Mouse (Mus musculus) ES-E14 (cell line): Measurements from ENCODE around the gene Slc1a3. TPM values are rescaled to one million over a fixed set of nuclear protein-coding genes. Genes with fewer than 3 reads are reported as not detected.

Experiments used
- DNase-seq: peaks from one replicate; pipeline ENCODE4 v3.0.0-alpha.2; 2013; ENCODE audit warnings: low read depth, low spot score
- H3K27ac ChIP-seq: 2 replicates; pipeline ENCODE4 v1.5.1; 2012; ENCODE audit warnings: low read depth, mild to moderate bottlenecking, low read length, moderate library complexity, mixed read lengths; ENCODE audit not compliant: poor library complexity, insufficient read depth, severe bottlenecking
- H3K36me3 ChIP-seq: 2 replicates; pipeline ENCODE4 v1.6.1; 2012; ENCODE audit warnings: mild to moderate bottlenecking, low read length, moderate library complexity, mixed read lengths; ENCODE audit not compliant: control insufficient read depth, poor library complexity, insufficient read depth, severe bottlenecking
- H3K4me1 ChIP-seq, 2 experiments: fragments of 150-350 bp in 1 of 2; sonication (generic) in 1 of 2; 2 replicates each; pipeline ENCODE4 v1.6.1; 2012; ENCODE audit warnings: low read length in 2 of 2, mild to moderate bottlenecking in 1 of 2, mixed read lengths in 1 of 2; ENCODE audit not compliant: control insufficient read depth in 2 of 2, insufficient read depth in 2 of 2, poor library complexity in 1 of 2
- H3K4me3 ChIP-seq, 2 experiments: fragments of 150-350 bp in 1 of 2; sonication (generic) in 1 of 2; 2 replicates each; pipeline ENCODE4 v1.5.1; 2012; ENCODE audit warnings: low read length in 2 of 2, low read depth in 1 of 2, mild to moderate bottlenecking in 1 of 2, mixed read lengths in 1 of 2; ENCODE audit not compliant: insufficient read depth in 1 of 2, poor library complexity in 1 of 2, severe bottlenecking in 1 of 2
- H3K9ac ChIP-seq: 2 replicates; pipeline ENCODE4 v1.6.1; 2012; ENCODE audit warnings: low read depth, mild to moderate bottlenecking, low read length, mixed read lengths; ENCODE audit not compliant: poor library complexity, insufficient read depth, severe bottlenecking
- H3K9me3 ChIP-seq: fragments of 150-350 bp; sonication (generic); 2 replicates; pipeline ENCODE4 v1.6.1; 2012; ENCODE audit warnings: low read depth, mild to moderate bottlenecking, low read length; ENCODE audit not compliant: control insufficient read depth, insufficient read depth
- CHD2 ChIP-seq: IDR thresholded peaks from 2 replicates; pipeline ENCODE4 v1.6.1; 2014; ENCODE audit warnings: mild to moderate bottlenecking, low read depth, low read length, inconsistent platforms
- HCFC1 ChIP-seq: IDR thresholded peaks from 2 replicates; pipeline ENCODE4 v1.6.1; 2012; ENCODE audit warnings: low read length, inconsistent platforms, borderline replicate concordance; ENCODE audit not compliant: insufficient read depth
- MAFK ChIP-seq: IDR thresholded peaks from 2 replicates; pipeline ENCODE4 v1.6.1; 2014; ENCODE audit warnings: mild to moderate bottlenecking, low read depth, low read length, inconsistent platforms; ENCODE audit not compliant: insufficient read depth
- ZC3H11A ChIP-seq: IDR thresholded peaks from 2 replicates; pipeline ENCODE4 v1.6.1; 2012; ENCODE audit warnings: low read depth, mild to moderate bottlenecking, inconsistent platforms, low read length, borderline replicate concordance
- ZNF384 ChIP-seq: IDR thresholded peaks from 2 replicates; pipeline ENCODE4 v1.6.1; 2012; ENCODE audit warnings: low read depth, low read length, inconsistent platforms
- in situ Hi-C, 2 experiments: fragments of 600-800 bp; cut with MboI; formaldehyde crosslinking; loops; one replicate each; pipeline ENCODE4 v1.15.1; 2025; ENCODE audit warnings: low sequenced_read_pairs in 2 of 2, inconsistent platforms in 1 of 2; ENCODE audit not compliant: unreplicated experiment in 2 of 2
- total RNA-seq: library from RNA; depleted of rRNA; stranded (reverse); fragments of 300-350 nt; gene quantifications from 2 replicates; pipeline ENCODE4 v1.2.3, GENCODE M21; 2012

Gene Slc1a3
- total RNA-seq, 1 experiment: 17.8 TPM

GRCm38 (mm10) chr15:8681971-8682370 is 28.6 kb downstream of the Slc1a3 start:
- no peaks in the 10 kb centered on the region; the same call in 1 of the 2 replicates for H3K36me3 ChIP-seq
- H3K9ac ChIP-seq: no peak overlapping the region
- no peak overlapping the region for H3K27ac ChIP-seq
- no peak overlapping the region for H3K4me3 ChIP-seq
- DNase-seq: no peak
- in situ Hi-C loops: no loop called here
- no peaks in the 10 kb centered on the region for H3K4me1 ChIP-seq
- TF ChIP-seq ZNF384 (no peak), CHD2 (no peak), HCFC1 (no peak), MAFK (no peak), ZC3H11A (no peak)
- H3K9me3 ChIP-seq: no peaks in the 10 kb centered on the region

GRCm38 (mm10) chr15:8681009-8681408 is 29.6 kb downstream of the Slc1a3 start:
- TF ChIP-seq CHD2 (no peak), HCFC1 (no peak), ZC3H11A (no peak), MAFK (no peak), ZNF384 (no peak)
- Histone ChIP-seq H3K4me1 (no peaks in the 10 kb centered on the region), H3K27ac (no peak overlapping the region), H3K9ac (no peak overlapping the region), H3K36me3 (no peaks in the 10 kb centered on the region; the same call in 1 of the 2 replicates), H3K9me3 (no peaks in the 10 kb centered on the region), H3K4me3 (no peak overlapping the region)
- no peak for DNase-seq
- in situ Hi-C loops: no loop called here

- no peak for DNase-seq
- Histone ChIP-seq H3K9me3 (no peaks in the 10 kb centered on the region), H3K4me3 (no peak overlapping the region), H3K27ac (no peak overlapping the region), H3K4me1 (no peaks in the 10 kb centered on the region), H3K36me3 (peaks cover 2% of the 10 kb centered on the region; the same call in 1 of the 2 replicates), H3K9ac (no peak overlapping the region)
- TF ChIP-seq ZNF384 (no peak), CHD2 (no peak), ZC3H11A (no peak)
- in situ Hi-C loops: no loop called here
Measured at GRCm38 (mm10) chr15:8676959-8677358, 33.6 kb downstream of the Slc1a3 start.

GRCm38 (mm10) chr15:8676211-8676691 is 34.3 kb downstream of the Slc1a3 start:
- DNase-seq: no peak
- Histone ChIP-seq H3K4me1 (no peaks in the 10 kb centered on the region), H3K36me3 (peaks cover 2% of the 10 kb centered on the region; the same call in 1 of the 2 replicates), H3K27ac (no peak overlapping the region), H3K4me3 (no peak overlapping the region), H3K9me3 (no peaks in the 10 kb centered on the region), H3K9ac (no peak overlapping the region)
- TF ChIP-seq ZNF384: no peak
- no peak for TF ChIP-seq CHD2
- TF ChIP-seq MAFK: no peak
- no peak for TF ChIP-seq ZC3H11A
- TF ChIP-seq HCFC1: no peak
- in situ Hi-C loops: no loop called here

GRCm38 (mm10) chr15:8675616-8676015 is 34.9 kb downstream of the Slc1a3 start:
- Histone ChIP-seq H3K4me3 (no peak overlapping the region), H3K36me3 (peaks cover 2% of the 10 kb centered on the region; the same call in 1 of the 2 replicates), H3K4me1 (no peaks in the 10 kb centered on the region), H3K9me3 (no peaks in the 10 kb centered on the region), H3K9ac (no peak overlapping the region), H3K27ac (no peak overlapping the region)
- in situ Hi-C loops: no loop called here
- TF ChIP-seq MAFK: no peak
- TF ChIP-seq HCFC1: no peak
- no peak for TF ChIP-seq ZNF384
- no peak for TF ChIP-seq ZC3H11A
- TF ChIP-seq CHD2: no peak
- DNase-seq: no peak
